Mouse (Mus musculus): ENCODE results near the gene Olfr948.

The Olfr948 gene

DNA sequence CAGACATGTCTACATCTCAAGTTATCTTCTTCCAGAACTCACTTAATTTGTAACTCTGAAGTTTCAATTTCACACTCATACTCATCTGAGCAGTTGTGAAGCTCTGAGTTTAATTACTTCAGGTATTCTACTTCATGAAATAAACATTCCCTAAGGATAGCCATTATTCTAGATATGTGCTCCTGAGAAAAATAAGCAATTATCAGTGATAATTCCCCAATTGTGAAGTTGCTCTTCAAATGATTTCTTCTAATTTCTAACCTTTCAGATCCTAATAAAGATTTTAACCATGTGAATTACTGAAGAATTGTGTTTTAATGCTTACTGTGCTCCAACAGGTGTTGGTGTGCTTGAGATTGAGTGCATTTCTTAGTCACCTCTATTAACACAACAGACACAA, at the start of gene Olfr948:
TSS of gene Olfr948 (minus strand) at position 101 of the 400 bp plus-strand sequence.
- no peak for DNase-seq (ENCODE audit: low spot score in 2 of 2)

DNA sequence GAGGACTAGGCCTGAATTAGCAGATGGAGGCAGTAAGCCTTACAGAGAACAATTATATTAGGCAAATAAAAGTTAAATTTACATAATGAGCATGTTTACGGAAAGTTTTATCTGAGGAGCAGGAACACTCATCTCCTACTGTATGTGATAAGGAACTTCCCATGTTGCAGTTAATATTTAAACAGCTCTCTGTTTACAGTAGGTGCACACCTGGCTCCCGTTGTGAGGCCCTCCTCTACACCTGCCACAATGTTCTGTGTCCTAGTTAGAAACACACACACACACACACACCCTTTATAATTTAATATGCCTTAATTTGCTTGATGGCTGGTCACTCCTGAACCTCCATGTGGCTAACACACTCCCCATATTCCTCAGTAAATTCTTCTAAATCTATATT, 38.7 kb downstream of the Olfr948 start:
- DNase-seq (ENCODE audit: low spot score in 2 of 2): no peak

DNA sequence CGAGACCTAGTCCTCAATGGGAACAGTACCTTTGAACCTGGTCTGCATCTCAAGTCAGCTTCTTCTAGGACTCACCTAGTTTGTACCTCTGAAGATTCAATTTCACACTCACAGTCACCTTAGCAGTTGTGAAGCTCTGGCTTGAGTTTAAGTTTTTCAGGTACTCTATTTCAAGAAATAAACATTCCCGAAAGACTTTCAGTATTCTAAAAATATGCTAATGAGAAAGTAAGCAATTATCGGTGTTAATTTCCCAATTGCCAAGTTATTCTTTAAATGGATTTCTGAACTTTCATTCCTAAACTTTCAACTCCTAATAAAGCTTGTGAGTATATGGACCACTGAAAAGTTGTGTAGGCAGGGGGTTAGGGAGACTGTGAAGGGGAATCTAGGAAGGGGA, 49.1 kb downstream of the Olfr948 start, which contains the start of gene Olfr945:
TSS of gene Olfr945 (minus strand) at position 101 of the 400 bp plus-strand sequence.
- DNase-seq (ENCODE audit: low spot score in 2 of 2): no peak
